Mouse (Mus musculus) spleen, postnatal 36 days (tissue): Measurements from ENCODE around the gene Gdf11.
A peak's percentile ranks its signal among the peaks of the same experiment; 100 is the strongest.

Experiments used
- DNase-seq, 2 experiments: peaks; one replicate each; pipeline ENCODE4 v3.0.0; 2022; ENCODE audit warnings: low spot score in 2 of 2, mixed read lengths in 1 of 2

Gdf11 gene

DNA sequence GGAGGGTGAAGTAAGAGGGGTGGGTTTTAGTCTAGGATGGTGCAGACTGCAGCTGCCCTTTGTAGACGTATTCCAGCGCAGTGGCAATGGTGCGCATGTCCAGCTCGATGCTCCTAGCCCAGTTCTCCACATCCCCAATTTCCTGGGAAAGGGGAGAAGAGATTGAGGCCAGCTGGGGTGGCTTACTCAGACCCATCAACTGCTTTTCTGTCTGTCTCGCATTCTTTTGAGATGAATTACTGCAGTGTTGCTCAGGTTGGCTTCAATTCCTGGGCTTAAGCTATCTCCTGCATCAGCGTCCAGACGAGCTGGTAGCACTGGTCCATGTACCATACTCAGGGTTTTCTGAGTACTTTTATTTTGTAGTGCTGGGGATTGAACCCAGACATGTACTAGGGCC, 28.4 kb upstream of the Gdf11 start:
- DNase-seq: no peak

GRCm38 (mm10) chr10:128919203-128919631, 27.7 kb upstream of the Gdf11 start:
- DNase-seq: no peak

DNA sequence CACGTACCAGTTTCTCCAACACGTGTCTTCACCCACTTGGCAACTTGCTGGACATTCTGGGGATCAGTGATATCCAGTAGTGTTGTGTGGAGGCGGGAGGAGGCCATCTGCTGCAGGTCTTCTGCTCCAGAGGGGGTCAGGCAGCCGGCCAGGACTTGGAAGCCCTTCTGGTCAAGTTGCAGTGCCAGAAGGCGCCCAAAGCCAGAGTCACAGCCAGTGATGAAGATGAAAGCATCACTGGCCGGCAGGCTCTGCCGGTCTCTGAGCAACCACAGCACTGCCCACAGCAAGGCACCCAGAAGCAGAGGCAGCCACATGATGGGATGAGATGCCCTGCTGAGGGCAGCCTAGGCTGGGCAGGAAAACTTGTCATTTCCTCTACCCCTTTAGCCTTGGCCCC, 26.7 kb upstream of the Gdf11 start:
- DNase-seq: no peak

DNA sequence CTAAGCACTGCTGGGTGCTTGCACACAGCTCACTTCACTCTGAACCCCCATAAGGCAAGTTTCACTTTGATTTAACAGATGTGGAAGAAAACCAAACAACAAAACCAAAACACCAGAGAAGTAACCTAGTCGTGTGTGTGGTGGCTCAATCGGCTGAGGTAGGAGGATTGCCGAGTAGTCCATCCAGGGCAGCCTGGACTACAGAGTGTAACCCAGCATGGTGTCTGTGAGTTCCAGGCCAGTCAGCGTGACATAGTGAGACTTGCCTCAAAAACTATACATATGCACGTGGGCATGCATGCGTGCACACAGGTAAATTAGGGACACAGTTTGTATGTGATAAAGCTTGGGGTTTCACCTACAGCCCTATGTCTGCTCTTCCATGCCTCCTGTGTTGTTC, 25.9 kb upstream of the Gdf11 start:
- DNase-seq: no peak

GRCm38 (mm10) chr10:128916665-128917064, 25.1 kb upstream of the Gdf11 start:
- DNase-seq: no peak

DNA sequence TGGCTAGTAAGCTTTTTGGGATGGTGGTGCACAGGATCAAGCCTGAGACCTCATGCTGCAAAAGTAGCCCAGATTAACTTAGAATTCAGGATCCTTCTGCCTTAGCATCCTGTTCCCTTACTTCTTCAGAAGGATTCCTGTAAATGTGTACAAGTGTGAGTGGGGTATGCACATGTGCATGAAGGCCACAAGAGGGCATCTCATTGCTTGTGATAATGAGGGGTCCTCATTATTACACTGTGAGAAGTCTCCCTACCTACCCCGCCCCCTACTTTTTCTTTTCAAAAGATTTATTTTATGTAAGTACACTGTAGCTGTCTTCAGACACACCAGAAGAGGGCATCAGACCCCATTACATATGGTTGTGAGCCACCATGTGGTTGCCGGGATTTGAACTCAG, 24.0 kb upstream of the Gdf11 start:
- DNase-seq: no peak

- DNase-seq: no peak
These were observed 22.2 kb upstream of the Gdf11 start for GRCm38 (mm10) chr10:128913696-128914095.

- peak; percentile 63 to 72 for DNase-seq
These were observed 21.7 kb upstream of the Gdf11 start for GRCm38 (mm10) chr10:128913219-128913618.

GRCm38 (mm10) chr10:128912791-128913190, 21.3 kb upstream of the Gdf11 start:
- no peak for DNase-seq

DNA sequence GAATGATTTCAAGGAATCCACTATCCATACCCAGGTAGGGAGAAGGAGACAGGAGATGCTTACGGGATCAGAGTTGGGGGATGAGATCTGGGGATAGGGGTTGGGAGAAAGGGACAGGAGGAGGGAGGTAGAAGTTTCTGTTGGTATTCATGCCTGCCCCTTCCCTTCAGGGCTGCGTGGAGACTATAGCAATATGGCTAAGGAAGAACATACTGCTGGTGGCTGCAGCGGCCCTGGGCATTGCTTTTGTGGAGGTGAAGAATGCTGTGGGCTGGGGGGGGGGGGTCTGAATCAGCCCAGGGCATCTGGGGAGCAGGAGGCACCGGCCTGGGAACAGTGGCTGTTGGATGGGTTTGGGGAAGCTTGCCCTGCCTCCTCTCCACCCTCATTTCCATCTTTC, 20.8 kb upstream of the Gdf11 start:
- DNase-seq: no peak

DNA sequence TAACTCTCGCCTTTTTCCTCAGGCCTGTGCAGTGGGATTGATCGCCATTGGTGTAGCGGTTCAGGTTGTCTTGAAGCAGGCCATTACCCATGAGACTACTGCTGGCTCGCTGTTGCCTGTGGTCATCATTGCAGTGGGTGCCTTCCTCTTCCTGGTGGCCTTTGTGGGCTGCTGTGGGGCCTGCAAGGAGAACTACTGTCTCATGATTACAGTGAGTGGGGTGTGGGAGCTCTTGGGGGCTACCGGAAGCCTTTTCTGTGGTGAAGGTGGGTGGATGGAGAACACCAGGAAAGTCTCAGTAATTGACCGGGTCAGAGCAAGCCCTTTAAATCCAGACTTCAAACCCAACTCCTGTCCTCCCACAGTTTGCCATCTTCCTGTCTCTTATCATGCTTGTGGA, 19.9 kb upstream of the Gdf11 start:
- DNase-seq: no peak

DNA sequence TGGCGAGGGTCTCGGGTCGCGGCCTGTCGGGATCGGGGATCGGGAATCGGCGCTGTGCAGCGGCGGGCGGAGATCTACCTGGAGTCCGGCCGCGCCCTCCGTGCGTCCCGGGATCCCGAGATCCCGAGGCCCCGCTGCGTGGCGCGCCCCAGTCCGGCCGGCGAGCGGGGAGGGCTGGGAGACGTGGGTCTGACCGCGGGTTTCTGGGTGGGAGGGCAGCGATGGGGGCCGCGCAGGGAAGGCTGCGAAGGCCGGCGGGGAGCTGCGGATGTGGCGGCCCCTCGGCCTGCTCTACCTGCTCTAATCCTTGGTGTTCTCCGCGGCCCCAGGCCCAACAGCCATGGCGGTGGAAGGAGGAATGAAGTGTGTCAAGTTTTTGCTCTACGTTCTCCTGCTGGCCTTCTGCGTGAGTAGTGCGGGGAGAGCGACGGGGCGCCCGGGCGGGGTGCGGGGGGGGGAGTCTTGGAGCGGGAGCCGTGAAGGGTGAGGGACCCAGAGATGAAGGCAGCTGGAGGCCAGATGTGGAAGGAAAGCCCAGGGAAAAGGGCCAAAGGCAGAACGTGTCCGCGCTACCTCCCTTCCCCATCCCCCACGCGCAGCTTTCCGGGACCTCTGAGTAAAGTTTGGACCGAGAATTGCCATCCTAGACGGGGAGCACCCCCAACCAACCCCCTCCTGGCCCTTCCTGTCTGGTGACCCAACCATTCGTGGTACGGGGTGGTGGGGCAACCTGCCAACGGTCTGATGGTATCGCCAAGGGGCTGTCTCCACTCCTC, 18.7 kb upstream of the Gdf11 start:
- DNase-seq: no peak

GRCm38 (mm10) chr10:128909567-128910028, 18.1 kb upstream of the Gdf11 start:
- peak in 1 of 2 experiments; percentile 37 for DNase-seq

DNA sequence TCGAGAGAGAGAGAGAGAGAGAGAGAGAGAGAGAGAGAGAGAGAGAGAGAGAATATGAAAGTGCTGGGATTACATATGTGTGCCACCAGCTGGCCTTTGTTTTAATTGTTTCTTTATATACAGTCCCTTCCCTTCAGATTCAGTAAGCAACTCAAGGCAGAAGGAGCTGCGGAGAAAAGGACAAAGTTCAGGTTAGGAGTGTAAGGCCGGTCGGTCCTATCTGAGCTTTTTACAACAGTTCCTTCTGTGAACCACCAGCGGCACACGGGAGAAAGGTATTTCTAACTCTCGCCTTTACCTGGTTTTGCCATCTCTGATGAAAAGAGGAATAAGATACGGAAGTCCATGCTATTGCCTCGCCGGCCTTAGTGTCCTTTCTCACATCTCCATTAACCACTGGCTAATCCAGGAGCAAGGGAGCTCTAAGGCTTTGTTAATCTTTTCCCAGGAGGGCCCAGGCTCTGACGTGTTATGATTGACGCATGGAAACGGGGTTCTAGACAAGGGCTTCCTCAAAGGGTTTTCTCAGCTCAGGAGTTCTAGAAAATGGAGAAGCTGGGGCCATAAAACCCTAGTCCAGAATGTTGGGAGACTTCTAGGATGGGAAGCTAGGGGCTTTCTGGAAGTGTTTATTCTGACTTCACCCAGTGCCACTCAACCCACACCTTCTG, 17.4 kb upstream of the Gdf11 start:
- no peak for DNase-seq

GRCm38 (mm10) chr10:128904812-128905211, 13.3 kb upstream of the Gdf11 start:
- DNase-seq: no peak

DNA sequence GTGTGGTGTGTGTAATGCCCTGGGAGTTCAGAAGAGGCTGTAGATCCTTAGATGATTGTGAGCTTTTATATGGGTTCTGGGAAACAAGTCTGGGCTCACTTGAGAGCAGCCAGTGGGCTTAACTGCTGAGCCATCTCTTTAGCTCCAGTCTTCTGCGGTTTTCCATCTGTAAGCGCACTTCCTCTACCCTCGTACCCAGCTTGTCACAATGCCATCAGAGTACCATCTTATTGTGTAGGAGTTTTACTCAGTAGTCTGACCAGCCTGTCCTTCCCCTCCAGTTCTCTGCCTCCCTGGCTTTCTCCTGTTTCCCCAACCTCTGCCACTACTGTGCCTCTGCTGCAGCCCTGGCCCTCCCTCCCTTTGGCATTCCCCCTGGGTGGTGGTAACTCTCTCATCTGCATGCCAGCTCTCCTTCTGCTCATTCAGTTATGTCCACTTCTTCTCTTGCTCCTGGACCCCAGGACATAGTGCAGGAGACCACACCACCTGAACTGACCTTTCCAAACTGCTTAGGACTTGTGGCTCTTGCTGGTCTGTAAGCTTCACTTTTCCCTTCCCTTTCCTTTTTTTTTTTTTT, 11.0 kb upstream of the Gdf11 start:
- DNase-seq: no peak

DNA sequence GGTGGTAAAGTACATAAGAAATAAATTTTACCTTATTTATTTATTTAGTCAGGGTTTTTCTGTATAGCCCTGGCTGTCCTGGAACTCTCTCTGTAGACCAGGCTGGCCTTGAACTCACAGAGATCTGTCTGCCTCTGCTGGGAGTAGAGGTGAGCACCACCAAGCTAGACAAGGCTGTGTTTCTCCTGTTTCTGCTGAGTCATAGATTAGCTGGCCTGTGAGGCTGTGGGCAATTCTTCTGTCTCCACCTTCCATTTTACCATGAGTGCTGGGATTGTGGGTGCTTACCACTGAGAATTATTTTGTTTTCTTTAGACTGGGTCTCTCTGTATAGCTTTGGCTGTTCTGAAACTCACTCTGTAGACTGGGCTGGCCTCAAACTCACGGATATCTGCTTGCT, 9.9 kb upstream of the Gdf11 start:
- DNase-seq: no peak

DNA sequence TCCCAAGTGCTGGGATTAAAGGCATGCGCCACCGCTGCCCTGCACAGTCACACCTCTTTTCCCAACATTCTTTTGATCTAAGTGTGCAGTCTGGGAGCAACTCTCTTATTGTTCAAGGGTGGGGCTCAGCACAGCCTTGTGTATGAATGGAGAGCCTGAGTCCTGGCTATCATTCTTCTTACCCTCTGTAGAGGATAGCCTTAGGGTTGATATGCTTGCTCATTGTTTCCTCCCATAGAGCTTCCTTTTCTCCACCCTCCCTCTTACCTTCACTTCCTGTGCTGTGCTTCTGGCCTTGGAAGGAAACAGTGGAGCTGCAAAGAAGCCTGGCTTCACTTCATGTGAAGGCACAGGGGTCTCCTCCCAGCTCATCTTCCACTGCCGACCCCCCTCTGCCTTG, 9.2 kb upstream of the Gdf11 start, which contains the start of gene Cd63:
Gene Cd63, plus strand, starts transcription at position 292 of the 400 bp plus-strand sequence.
- no peak for DNase-seq

GRCm38 (mm10) chr10:128899759-128900490, 8.4 kb upstream of the Gdf11 start:
- DNase-seq: no peak

GRCm38 (mm10) chr10:128897501-128897900, 6.0 kb upstream of the Gdf11 start:
- no peak for DNase-seq

GRCm38 (mm10) chr10:128896807-128897206, 5.3 kb upstream of the Gdf11 start:
- no peak for DNase-seq
